Mouse (Mus musculus) spleen, adult 2 months (tissue): ENCODE results near the gene Lipf.

Experiments used
- CTCF ChIP-seq: fragments of 200-500 bp; IDR thresholded peaks from 2 replicates; pipeline ENCODE4 v1.5.1; 2011; ENCODE audit warnings: mild to moderate bottlenecking, inconsistent platforms; ENCODE audit not compliant: insufficient read depth, insufficient read length, insufficient replicate concordance; ENCODE audit errors: extremely low read depth
- POLR2A ChIP-seq: fragments of 200-500 bp; IDR thresholded peaks from 2 replicates; pipeline ENCODE4 v1.6.1; 2011; ENCODE audit warnings: low read depth, low read length, inconsistent platforms

- TF ChIP-seq CTCF (no peak), POLR2A (no peak)
These were observed 18.0 kb downstream of the Lipf start for GRCm38 (mm10) chr19:33979007-33979406.
